Mouse (Mus musculus): Measurements from ENCODE around the gene Rfc2.

The Rfc2 gene

GRCm38 (mm10) chr5:134589900-134590299, 8.7 kb downstream of the Rfc2 start:
- in situ Hi-C loops (cut with MboI; ENCODE audit: low pct_unique_long_range_greater_than_20kb in 1 of 2, low sequenced_read_pairs in 2 of 2, unreplicated experiment in 1 of 2): no loop called here

DNA sequence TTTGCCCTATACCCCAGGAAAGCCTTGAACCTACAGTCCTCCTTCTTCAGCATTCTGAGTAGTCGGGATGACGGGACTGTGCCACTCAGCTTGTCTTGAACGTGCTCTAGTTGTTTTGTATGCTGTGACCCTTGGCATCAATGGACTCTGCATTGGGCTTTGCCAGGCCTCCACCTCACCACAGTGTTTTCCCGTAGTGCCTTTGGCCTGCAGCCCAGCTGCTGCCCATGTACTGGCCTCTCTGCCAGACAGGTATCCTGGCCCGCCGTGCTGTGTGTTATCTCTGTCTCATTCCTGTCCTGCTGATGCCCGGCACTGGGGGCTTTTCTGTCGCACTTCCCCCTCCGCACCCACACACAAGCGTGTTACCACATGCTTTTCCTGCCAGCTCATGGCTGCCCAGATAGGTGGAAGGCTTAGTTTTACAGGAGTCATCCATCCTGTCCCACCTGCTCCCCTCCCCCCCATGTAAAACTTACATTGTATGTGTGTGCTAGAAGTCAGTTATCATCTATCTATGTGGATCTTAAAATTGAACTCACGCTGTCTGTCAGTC, 10.9 kb downstream of the Rfc2 start:
- in situ Hi-C loops (cut with MboI; ENCODE audit: low pct_unique_long_range_greater_than_20kb in 1 of 2, low sequenced_read_pairs in 2 of 2, unreplicated experiment in 1 of 2): no loop called here

GRCm38 (mm10) chr5:134593093-134593492, 11.9 kb downstream of the Rfc2 start:
- in situ Hi-C loops (cut with MboI; ENCODE audit: low pct_unique_long_range_greater_than_20kb in 1 of 2, low sequenced_read_pairs in 2 of 2, unreplicated experiment in 1 of 2): no loop called here

DNA sequence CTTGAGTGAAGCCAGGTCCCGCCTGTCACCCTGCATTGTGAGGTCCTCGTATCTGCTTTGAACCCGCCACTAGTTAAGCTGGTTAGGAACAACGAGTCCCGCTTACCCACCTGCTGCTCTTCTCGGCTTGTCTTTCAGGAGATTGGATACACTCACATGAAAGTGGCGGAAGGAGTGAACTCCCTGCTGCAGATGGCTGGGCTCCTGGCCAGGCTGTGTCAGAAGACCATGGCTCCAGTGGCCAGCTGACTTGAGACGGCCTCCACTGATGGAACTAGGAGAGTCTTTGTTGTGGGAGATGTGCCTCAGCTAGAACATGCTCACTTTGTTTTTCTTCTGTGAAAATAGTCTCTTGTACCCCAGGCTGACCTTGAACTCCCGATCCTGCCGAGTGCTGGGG, 16.5 kb downstream of the Rfc2 start:
- in situ Hi-C loops (cut with MboI; ENCODE audit: low pct_unique_long_range_greater_than_20kb in 1 of 2, low sequenced_read_pairs in 2 of 2, unreplicated experiment in 1 of 2): no loop called here

GRCm38 (mm10) chr5:134604376-134604775, 23.2 kb downstream of the Rfc2 start:
- in situ Hi-C loops (cut with MboI; ENCODE audit: low pct_unique_long_range_greater_than_20kb in 1 of 2, low sequenced_read_pairs in 2 of 2, unreplicated experiment in 1 of 2): no loop called here

DNA sequence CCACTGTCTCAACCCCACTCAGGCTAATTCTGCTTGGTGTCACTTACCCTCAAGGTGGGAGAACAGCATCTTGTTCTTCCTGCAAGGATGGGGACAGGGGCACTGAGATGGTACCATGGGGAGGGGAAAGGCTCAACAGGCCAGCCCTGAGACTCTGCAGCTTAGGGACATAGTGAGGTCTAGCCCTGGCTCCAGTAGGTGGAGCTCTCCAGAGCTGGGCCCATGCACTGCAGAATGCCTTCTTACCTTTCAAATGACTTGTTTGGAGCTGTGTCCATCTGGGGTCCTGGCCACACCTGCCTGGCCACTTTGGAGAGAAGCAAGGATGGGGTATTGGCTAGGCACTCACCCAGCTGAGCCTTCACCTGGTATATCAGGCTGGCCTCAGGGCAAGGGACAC, 25.1 kb downstream of the Rfc2 start:
- in situ Hi-C loops (cut with MboI; ENCODE audit: low pct_unique_long_range_greater_than_20kb in 1 of 2, low sequenced_read_pairs in 2 of 2, unreplicated experiment in 1 of 2): no loop called here

DNA sequence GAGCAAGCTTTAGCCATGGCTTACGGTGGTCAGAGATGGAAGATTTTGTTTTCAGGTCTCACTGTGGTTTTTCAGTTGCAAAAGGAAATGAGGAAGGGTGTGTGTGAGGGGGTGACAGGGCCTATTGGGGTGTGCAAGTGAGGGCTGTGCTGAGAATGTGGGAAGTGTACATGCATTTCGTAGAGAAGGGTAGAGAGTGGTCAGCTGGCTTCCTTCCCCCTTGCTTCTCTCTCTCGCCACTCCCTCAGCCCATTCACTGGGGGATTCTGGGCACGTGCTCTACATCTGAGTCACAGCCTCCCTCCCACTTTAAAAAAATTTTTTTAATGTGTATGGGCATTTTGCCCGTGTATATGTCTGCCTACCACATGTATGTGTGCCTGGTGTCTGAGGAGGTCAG, 26.0 kb downstream of the Rfc2 start:
- in situ Hi-C loops (cut with MboI; ENCODE audit: low pct_unique_long_range_greater_than_20kb in 1 of 2, low sequenced_read_pairs in 2 of 2, unreplicated experiment in 1 of 2): no loop called here

GRCm38 (mm10) chr5:134609916-134610643, 28.9 kb downstream of the Rfc2 start:
- in situ Hi-C loops (cut with MboI; ENCODE audit: low pct_unique_long_range_greater_than_20kb in 1 of 2, low sequenced_read_pairs in 2 of 2, unreplicated experiment in 1 of 2): no loop called here

DNA sequence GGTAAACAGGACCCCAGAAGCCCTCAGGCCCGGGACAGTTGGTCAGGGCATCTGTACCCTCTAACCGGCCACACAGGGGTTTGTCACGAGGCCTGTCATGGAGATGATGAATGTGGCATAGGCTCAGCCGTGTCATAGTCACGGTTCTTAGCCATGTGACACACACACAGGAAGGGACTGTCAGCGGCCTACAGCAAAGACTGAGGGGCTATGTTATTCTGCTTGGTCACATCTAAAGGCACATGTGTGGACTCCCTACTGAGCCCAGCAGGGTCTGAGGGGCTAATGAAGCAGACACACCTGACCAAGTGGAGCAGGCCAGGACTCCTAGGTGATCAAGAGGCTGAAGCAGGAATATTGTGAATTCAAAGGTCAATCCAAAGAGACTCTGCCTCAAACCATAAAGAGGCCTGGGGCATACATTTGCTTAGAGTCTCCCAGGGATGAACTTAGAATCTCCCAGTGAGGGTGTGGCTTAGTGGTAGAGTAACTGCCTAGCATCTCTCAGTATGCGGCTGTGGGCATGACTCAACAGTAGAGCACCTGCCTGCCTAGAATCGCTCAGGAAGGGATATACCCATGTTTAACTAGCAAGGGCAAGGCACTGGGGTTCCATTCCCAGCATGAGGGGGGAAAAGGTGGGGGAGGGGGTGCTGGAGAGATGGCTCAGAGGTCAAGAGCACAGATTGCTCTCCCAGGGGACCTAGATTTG, 30.8 kb downstream of the Rfc2 start:
- in situ Hi-C loops (cut with MboI; ENCODE audit: low pct_unique_long_range_greater_than_20kb in 1 of 2, low sequenced_read_pairs in 2 of 2, unreplicated experiment in 1 of 2): no loop called here

DNA sequence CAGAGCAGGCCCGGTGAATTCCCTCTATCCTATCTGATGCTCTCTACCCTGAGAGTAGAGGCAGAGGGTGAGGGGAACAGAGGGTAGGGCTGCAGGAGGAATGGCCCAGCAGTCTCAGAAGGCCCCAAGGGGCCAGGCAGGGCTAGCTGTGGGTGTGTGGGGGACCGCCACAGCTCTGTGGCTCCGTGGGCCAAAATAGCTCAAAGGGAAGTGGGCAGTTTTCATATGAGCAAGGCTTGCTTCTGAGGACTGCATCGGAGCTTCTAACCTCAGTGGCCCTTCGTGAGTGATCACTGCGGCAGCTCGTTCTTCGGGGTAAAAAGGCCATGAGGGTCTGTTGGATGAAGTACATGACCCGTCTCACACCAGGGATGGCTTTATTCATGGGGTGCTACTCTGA, 32.6 kb downstream of the Rfc2 start:
- in situ Hi-C loops (cut with MboI; ENCODE audit: low pct_unique_long_range_greater_than_20kb in 1 of 2, low sequenced_read_pairs in 2 of 2, unreplicated experiment in 1 of 2): no loop called here

- in situ Hi-C loops (cut with MboI; ENCODE audit: low pct_unique_long_range_greater_than_20kb in 1 of 2, low sequenced_read_pairs in 2 of 2, unreplicated experiment in 1 of 2): no loop called here
Measured at GRCm38 (mm10) chr5:134614296-134614695, 33.1 kb downstream of the Rfc2 start.

GRCm38 (mm10) chr5:134614802-134615201, 33.6 kb downstream of the Rfc2 start, which contains the start of gene Lat2:
Gene Lat2, minus strand, starts transcription at chr5:134615025.
- in situ Hi-C loops (cut with MboI; ENCODE audit: low pct_unique_long_range_greater_than_20kb in 1 of 2, low sequenced_read_pairs in 2 of 2, unreplicated experiment in 1 of 2): no loop called here

DNA sequence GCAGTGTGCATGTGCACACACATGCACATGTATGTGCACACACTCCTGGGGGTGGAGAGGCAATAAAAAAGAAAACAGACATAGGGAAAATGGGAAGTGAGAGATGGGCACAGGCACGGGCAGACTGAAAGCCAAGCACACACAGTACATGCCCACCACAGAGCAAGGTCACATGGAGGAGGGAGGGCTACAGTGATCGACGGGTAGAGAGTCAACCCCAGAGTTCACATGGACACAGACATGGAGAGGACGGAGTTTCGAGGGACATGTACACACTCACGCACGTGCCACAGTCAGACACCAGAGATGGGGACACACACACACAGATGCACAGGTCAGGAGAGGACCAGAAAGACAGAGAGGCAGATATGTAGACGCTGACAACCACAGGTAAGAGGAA, 34.2 kb downstream of the Rfc2 start:
- in situ Hi-C loops (cut with MboI; ENCODE audit: low pct_unique_long_range_greater_than_20kb in 1 of 2, low sequenced_read_pairs in 2 of 2, unreplicated experiment in 1 of 2): no loop called here

GRCm38 (mm10) chr5:134615780-134616179, 34.6 kb downstream of the Rfc2 start:
- in situ Hi-C loops (cut with MboI; ENCODE audit: low pct_unique_long_range_greater_than_20kb in 1 of 2, low sequenced_read_pairs in 2 of 2, unreplicated experiment in 1 of 2): no loop called here

GRCm38 (mm10) chr5:134617071-134617470, 35.9 kb downstream of the Rfc2 start:
- in situ Hi-C loops (cut with MboI; ENCODE audit: low pct_unique_long_range_greater_than_20kb in 1 of 2, low sequenced_read_pairs in 2 of 2, unreplicated experiment in 1 of 2): no loop called here

GRCm38 (mm10) chr5:134620457-134620856, 39.3 kb downstream of the Rfc2 start:
- in situ Hi-C loops (cut with MboI; ENCODE audit: low pct_unique_long_range_greater_than_20kb in 1 of 2, low sequenced_read_pairs in 2 of 2, unreplicated experiment in 1 of 2): no loop called here

DNA sequence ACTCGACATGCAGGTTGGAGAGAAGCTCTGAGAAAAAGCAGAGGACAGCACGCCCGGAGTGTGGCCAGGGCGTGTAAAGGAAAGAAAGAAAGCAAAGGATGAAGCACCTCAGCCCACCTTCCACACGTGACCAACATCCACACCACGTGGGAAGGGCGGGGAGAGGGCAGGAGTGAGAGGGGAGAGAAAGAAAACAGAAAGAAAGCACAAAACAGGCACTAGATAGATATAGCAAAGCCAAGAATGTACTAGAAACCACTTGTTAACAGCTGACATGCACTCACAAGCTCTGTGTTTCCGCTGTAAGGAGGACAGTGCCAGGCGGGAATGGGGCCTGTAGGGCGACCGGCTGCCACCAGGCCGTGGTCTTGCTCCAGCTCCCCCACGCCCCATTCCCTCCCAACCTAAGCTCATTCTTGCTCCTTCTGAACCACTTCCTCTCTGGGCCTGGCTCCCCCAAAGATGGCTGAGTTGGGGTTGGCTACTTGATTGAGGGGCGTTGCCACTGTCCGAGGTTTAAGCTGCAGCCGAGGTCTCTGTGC, 40.0 kb downstream of the Rfc2 start:
- in situ Hi-C loops (cut with MboI; ENCODE audit: low pct_unique_long_range_greater_than_20kb in 1 of 2, low sequenced_read_pairs in 2 of 2, unreplicated experiment in 1 of 2): no loop called here

DNA sequence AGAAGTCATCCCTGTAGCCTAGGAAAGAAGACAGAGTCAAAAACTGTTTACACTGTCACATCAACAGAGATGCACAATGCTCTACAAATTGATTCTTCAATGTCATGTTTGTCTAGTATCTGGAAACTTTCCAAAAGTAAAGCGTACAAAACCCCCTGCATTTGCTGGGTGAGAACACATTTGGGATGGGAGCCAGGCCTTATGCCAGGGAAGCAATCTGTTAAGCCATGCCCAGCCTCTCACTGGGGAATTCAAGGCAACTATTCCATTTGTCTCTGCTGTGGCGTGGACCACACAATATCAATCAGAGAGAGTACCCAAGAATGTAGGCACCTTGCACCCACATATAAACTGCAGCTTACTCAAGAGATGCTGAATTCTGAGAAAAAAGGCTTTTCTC, 40.9 kb downstream of the Rfc2 start:
- in situ Hi-C loops (cut with MboI; ENCODE audit: low pct_unique_long_range_greater_than_20kb in 1 of 2, low sequenced_read_pairs in 2 of 2, unreplicated experiment in 1 of 2): no loop called here

DNA sequence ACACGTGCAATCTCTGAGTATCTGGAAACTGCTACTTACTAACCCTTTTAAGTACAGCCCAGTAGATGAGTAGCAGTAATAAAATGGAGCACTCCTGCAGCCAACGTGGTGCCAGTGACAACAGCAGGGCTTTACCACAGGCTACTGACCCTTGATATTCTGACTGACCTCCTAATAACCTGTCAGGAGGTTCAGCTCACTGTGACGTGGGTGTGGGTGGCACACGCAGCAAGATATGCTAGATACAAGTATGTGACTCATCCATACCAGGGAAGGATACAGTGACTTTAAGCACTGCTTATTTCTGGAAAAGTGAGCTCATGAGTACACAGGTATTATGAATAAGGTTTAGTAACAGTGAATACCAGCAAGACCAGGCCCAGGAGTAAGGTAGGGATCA, 48.3 kb downstream of the Rfc2 start:
- in situ Hi-C loops (cut with MboI; ENCODE audit: low pct_unique_long_range_greater_than_20kb in 1 of 2, low sequenced_read_pairs in 2 of 2, unreplicated experiment in 1 of 2): no loop called here

GRCm38 (mm10) chr5:134630835-134631234, 49.7 kb downstream of the Rfc2 start:
- in situ Hi-C loops (cut with MboI; ENCODE audit: low pct_unique_long_range_greater_than_20kb in 1 of 2, low sequenced_read_pairs in 2 of 2, unreplicated experiment in 1 of 2): no loop called here
